Mouse (Mus musculus): Measurements from ENCODE around the gene Ces2a.

DNA sequence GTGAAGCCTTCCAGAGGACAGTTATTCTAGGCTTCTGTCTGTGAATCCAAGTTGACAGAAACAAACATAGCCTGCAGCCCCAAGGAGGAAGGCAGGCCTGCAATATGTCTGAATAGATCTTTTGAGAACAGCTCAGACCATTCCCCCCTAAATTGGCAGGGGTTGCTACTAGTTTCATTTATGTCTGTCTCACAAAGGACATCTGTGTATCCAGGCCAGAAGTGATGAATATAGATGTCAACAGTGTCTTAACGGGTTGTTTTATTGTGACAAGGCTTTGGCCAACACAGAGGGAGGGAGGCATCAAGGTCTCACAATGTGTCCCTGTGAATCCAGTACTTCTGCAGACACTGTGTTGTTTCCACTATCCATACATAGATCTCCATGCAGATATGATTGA, 23.8 kb downstream of the Ces2a start:
- TF ChIP-seq CTCF (IDR thresholded peaks at IDR 0.05; ENCODE audit: extremely low read depth, insufficient read length, insufficient replicate concordance, low read depth, low read length), result no peak
- no peak for TF ChIP-seq POLR2A (IDR thresholded peaks at IDR 0.05; ENCODE audit: low read depth, low read length)

Measured in small intestine, adult 2 months (tissue).